Mouse (Mus musculus): ENCODE measurements at regions not wholly inside any gene's neighbourhood (a gene's known extent, or its start where the extent isn't known, plus 50 kb on each side); places are given as distances from the start of the nearest gene placed in this dataset.

GRCm38 (mm10) chr3:140061769-140062381 lies 856.4 kb downstream of the Stpg2 start:
- DNase-seq, result no peak

DNA sequence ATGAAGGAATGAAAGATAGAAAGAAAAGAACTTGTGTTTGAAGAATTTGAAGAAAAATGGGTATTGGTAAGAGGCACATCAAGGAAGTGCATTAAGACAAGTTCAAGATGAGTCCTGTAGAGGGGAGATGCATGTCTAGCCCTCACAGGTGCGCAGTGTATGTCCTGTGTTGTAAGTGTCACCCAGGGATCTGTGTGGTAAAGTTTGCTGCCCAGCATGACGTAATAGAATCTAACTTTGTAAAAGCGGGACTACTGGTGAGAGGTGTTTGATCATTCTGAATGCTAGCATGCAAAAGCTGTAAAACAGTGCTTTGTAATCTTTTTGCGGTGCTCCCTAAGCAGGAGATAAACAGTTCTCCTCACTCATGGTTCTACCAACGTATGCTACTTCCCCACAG lies 857.4 kb downstream of the Stpg2 start:
- DNase-seq, result no peak

DNA sequence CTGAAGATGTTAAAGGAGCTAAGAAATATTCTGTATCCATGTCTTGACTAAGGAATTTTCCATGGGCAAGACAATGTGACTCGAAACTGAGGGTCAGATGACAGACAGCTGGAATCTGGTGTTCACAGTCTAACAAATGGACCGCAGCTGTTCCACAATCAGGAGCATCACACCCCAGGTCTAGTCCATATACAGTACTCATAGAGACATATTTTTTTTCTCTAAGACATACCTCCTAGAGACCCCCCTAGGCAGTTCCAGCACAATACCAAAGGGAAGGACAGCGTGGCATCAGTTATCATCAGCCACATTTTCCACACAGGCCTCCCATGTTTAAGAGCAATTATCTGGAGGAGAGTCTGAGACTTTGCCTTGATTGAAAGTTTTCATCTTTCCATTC lies 878.8 kb downstream of the Stpg2 start:
- no peak for DNase-seq

DNA sequence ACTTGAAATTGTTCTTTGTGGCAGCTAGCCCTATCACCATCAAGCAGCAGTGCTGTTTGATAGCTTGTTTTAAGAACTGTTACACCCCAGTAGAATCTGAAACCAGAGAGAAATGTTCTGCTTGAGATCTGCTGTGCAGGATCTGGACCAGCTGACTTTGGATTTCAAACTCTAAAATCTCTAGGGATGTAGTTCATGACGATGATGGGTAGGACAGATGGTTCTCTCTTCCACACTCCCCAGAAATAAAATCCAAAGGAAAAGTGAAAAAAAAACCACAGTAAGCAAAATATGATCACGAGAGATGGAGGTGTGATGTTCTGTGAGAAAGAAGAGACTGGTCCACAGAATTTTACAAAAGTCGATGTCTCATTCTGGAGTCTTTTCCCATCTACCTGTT lies 879.9 kb downstream of the Stpg2 start:
- no peak for DNase-seq

GRCm38 (mm10) chr3:140088019-140088418 lies 882.5 kb downstream of the Stpg2 start:
- no peak for DNase-seq

DNA sequence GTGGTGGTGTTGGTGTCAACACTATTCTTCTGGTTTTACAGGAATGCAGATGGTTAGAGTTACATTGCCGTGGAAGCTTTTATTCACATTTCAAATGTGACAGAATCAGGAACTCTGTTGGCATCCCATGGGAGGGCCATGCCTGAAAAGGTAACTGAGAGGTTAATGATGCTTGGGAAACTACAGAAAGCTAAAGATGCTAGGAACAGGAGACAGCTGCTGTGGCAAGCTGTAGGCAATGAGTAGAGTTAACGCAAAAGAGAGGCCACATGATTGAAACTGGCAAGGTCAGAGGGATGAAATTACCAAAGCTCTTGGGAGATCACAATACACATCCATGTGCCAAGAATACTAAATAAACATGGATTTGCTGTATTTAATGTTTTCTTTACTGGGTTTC lies 886.4 kb downstream of the Stpg2 start:
- DNase-seq, result no peak

DNA sequence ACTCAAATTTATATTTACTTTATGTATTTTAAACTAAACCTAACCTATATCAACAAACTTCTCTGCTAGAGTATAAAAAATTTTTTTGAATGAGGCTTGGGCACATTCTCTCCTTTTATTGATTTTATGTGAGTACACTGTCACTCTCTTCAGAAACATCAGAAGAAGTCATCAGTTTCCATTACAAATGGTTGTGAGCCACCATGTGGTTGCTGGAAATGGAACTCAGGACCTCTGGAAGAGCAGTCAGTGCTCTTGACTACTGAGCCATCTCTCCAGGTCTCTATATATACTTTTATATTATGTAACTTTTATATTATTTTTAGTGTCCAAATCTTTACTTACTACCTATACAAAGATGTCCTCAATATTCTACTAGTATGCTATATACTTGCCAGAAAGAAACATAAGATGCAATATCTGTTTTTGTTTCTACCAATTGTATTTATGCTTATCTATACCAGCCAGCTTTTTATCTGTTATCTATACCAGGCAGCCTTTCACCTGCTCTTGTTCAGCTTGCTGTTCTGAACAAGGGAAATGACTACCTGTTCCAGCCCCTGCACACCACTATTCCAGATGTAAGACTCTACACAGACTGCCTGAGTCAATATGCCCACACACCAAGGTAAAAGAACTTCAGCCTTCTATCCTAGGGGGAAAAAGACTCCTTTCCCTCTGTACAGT lies 891.5 kb downstream of the Stpg2 start:
- no peak for DNase-seq

GRCm38 (mm10) chr3:140109401-140109800 lies 903.9 kb downstream of the Stpg2 start:
- DNase-seq, result no peak

DNA sequence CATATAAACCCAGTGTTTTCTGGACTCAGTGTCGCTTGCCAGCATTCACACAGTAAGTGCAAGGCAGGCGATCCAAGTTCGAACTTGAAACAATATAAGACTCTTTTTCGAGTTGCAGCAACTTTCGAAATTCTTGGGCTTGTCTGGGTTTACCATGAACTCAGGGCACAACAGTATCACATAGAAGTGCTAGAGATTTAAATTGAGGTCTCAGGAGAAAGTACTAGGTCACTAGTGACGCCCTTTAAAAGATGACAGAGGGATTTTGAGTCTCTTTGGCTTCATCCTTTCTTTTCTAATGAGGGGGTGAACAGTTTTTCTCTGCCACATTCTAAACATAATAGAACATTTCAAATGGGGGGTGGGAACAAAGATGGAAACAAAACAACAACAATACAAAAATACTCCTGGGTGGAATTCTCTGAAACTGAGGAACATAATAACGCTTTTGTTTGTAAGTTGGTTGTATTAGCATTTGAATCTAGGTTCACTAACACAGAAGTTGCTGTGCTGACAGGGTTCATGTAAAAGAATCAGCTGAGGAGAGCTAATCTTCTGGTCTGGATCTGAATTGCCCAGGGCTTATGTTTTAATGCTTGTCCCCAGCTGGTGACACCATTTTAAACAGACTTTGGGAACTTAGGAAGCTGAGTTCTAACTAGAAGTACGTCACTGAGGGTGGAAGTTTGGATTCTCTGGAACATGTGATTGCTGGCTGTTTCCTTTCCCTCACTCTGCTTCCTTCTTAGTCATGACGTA lies 906.1 kb downstream of the Stpg2 start:
- DNase-seq, result no peak

DNA sequence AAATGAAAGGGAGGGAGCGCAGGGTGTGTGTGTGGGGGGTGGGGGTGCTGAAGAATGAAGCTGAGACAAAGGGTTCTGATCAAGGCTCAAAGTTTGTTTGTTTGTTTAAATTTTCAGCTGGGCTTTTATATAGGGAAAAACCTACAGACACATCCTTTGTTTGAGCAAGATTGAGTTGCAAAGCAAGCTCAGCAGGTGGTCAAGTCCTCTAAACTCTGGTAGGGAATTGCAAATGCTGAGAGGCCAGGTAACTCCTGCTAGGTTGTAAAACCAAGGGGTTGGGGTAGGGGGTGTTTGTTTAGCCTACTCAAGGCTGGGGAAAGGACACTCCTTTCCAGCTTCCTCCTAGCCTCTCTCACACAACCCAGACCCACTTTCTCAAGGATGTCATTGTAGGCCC lies 909.6 kb downstream of the Stpg2 start:
- no peak for DNase-seq

DNA sequence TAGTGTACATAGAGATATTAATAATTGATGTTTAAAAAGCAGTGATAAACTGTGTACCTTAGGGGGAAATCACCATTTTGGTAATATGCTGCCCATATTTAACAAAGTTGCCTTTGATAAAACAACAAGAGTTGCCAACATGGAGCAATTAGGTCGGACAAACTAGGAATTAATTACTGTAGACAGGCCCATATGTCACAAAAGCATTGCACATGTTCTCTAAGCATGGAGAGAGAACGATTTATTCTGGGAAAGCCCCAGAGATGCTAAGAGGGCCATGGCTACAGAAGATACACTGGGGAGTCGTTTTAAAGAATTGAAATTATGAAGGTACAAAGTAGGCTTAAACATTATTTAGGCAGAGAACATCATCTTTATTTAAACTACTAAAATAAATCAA lies 921.8 kb downstream of the Stpg2 start:
- DNase-seq, result no peak

DNA sequence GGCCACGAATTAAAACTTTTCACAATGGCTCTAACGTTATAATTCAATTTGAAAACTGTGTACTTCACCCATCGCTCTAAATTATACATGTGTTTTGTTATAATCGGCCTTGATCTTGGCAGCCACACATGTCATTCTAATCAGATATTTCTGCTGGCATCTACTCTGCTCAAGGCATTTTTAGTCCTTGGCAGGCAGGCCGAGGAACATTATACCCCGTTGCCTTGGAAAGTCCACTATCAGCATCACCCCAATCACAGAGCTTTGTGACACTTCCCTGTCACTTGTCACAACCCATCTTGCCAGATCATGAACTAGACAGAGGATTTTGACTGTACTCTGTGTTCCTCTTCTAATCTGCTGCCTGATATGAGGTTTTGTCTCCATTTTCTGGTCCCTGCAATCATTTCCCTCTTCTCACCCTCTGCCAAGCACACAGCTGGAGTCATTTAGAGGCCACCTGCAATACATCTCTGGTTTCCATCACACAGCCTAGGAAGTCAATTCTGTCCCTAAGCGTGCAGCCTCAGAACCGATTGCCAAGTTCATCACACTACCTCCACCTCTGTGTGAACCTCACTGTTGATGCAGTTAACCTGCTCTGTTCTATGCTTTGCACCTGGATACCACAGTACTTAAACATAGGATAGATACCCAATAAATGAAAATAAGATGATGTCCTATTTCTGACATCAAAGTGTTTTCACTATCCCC lies 923.7 kb downstream of the Stpg2 start:
- DNase-seq, result no peak

- DNase-seq, result no peak
Observed at GRCm38 (mm10) chr3:140143900-140144299, 938.4 kb downstream of the Stpg2 start.

DNA sequence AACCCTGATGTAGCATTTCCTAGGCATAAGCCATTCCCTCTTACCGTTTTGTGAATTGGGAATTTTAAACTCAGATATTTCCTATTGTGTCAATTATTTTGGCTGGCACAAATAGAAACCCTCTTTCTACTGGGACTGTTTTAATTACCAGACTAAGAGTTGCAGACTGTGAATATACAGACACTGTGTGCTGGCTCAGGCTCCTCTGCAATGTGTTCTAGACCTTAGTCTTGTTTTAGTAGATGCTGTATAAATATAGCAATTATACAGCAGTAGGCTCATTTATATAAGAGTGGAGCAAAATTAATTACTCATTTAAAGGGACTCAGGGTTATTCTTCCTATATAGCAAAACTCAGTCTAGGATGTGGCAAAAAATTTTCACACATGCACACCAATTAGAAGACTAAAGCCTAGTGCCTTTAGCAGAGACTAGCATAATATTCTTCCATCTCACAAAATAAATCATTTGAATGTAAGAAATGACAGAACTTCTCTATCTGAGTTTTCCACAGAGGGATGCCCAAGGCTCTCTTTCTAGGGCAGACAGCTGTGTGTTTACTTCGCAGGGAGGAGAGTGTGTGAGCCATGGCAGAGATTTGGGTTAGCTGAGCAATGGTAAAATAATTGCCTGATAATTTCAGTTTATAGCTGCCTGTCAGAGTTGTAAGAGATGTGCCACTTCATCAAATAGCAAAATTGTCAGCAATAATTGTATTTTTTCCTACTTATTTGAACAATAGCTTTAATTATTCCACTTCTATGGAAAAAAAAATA lies 941.9 kb downstream of the Stpg2 start:
- DNase-seq, result no peak

DNA sequence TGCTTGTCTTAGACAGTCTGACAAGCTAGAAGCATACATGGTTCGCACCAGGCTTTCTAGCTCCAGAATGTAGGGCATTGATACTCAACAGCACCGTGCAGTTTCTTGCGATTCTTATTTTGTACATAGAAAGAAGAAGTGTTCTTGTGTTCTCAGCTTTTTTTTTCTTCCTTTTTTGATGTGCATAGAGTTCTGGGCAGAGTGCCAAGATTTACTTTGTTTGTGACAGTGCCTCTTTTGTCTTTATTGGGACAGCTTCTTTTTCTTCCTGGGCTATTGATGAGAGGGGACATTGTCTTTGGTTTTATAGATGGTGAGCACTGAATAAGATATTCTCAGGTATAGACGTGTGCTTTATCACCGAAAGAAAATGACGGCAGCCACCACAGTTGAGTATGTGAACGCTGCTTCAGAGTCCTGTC lies 945.0 kb downstream of the Stpg2 start:
- DNase-seq, result no peak

- no peak for DNase-seq
Observed at GRCm38 (mm10) chr3:140179471-140179870, 974.0 kb downstream of the Stpg2 start.

DNA sequence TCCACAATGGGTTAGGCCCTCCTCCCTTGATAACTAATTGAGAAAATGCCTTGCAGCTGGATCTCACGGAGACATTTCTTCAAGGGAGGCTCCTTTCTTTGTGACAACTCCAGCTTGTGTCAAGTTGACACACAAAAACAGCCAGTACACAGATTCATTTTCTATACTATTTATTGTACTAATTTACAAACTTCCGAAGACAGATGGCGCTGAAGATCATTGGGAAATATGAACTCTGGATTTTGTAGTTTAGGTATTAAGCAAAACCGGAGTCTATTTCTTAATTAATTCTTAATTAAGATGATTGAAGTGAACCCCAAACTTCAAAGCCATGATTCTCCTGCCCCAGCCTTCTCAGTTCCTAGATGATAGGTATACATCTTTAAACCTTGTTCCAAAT lies 977.2 kb downstream of the Stpg2 start:
- DNase-seq, result no peak

- no peak for DNase-seq
Observed at GRCm38 (mm10) chr3:140184899-140185525, 979.5 kb downstream of the Stpg2 start.

- no peak for DNase-seq
Observed at GRCm38 (mm10) chr3:140205914-140206313, 1000.4 kb downstream of the Stpg2 start.

- DNase-seq, result no peak
Observed at GRCm38 (mm10) chr3:140221478-140221877, 990.7 kb downstream of the Pdha2 start.

DNA sequence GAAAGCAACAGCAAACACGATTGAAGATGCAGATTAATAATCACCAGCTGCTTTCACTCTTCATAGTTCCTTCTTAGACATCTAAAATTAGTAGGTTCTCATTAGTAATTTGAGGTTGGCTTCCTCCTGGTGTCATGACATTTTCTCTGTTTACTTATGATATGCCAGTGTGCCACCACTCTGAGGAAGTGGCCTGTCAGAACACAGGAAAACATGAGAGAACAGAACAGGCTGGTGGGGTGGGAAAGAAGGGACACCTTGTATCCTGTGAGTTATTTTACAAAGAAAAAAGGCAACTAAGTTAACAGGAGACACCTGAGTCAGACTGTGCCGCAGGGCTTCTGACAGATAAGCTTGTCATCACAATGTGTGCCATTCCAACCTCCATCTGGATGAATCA lies 981.4 kb downstream of the Pdha2 start:
- no peak for DNase-seq

DNA sequence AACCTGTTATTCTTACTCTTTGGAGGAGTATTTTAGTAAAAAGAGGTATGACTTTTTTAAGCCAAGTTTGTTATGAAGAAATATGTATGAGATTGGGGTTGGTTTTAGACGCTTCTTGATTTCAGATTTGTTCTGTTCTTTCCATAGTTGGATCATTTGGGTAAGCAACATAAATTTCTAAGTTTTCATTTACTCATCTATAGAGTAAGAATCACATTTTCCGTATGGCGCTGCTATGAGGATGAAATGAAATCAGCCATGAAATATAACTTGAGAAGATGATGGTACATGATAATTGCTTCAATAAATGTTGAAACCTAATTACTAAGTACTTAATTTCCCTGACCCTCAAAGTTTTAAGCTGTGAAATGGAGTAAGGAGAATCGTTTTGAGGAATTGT lies 979.0 kb downstream of the Pdha2 start:
- DNase-seq, result no peak

Measured in lung, postnatal 10 days (tissue).